Mouse (Mus musculus) limb, embryonic 12.5 days (tissue): Measurements from ENCODE around the gene Mthfsd. TPM values are rescaled to one million over a fixed set of nuclear protein-coding genes. Genes with fewer than 3 reads are reported as not detected.
A peak's percentile ranks its signal among the peaks of the same experiment; 100 is the strongest.

ENCODE experiments used
- ATAC-seq: fragments of 200-750 bp; cut with Nextera tagmentation; 2 replicates; pipeline ENCODE4 v1.8.0; 2017; ENCODE audit warnings: low read depth, moderate TSS enrichment; ENCODE audit not compliant: insufficient number of reproducible peaks, insufficient read depth, low FRiP score, low TSS enrichment
- H3K27ac ChIP-seq: fragments of 300-500 bp; sonication (generic); 2 replicates; pipeline ENCODE4 v1.5.1; 2016; ENCODE audit warnings: mild to moderate bottlenecking, moderate library complexity
- H3K27me3 ChIP-seq: fragments of 300-500 bp; sonication (generic); 2 replicates; pipeline ENCODE4 v1.6.1; 2016; ENCODE audit warnings: mild to moderate bottlenecking, moderate library complexity
- H3K36me3 ChIP-seq: fragments of 300-500 bp; sonication (generic); 2 replicates; pipeline ENCODE4 v1.6.1; 2016; ENCODE audit warnings: mild to moderate bottlenecking, moderate library complexity
- H3K4me1 ChIP-seq: fragments of 300-500 bp; sonication (generic); replicated peaks from 2 replicates; pipeline ENCODE4 v1.6.1; 2016
- H3K4me2 ChIP-seq: fragments of 300-500 bp; sonication (generic); 2 replicates; pipeline ENCODE4 v1.6.1; 2016; ENCODE audit warnings: mild to moderate bottlenecking, moderate library complexity
- H3K4me3 ChIP-seq: fragments of 300-500 bp; sonication (generic); replicated peaks from 2 replicates; pipeline ENCODE4 v1.5.1; 2016; ENCODE audit warnings: mild to moderate bottlenecking
- H3K9ac ChIP-seq: fragments of 300-500 bp; sonication (generic); replicated peaks from 2 replicates; pipeline ENCODE4 v1.6.1; 2016; ENCODE audit warnings: mild to moderate bottlenecking, moderate library complexity
- H3K9me3 ChIP-seq: fragments of 300-500 bp; sonication (generic); 2 replicates; pipeline ENCODE4 v1.6.1; 2016; ENCODE audit warnings: mild to moderate bottlenecking, moderate library complexity
- WGBS: fragments of 180-500 bp; shearing (Covaris S2); methylation state at CpG from one replicate; pipeline ENCODE4 v1.1.7; 2016; 5-methylcytosine and 5-hydroxymethylcytosine counted together
- polyA plus RNA-seq: library from polyadenylated mRNA; unstranded; fragments of >200 nt; fragmentation: Nextera tagmentation; extraction: Ambion mirVana; gene quantifications from 2 replicates; pipeline ENCODE4 v1.2.1, GENCODE M21; 2016

The Mthfsd gene
- polyA plus RNA-seq, 1 experiment from 2014 or later: 71.7 TPM

GRCm38 (mm10) chr8:121121704-121122103 is 13.5 kb upstream of the Mthfsd start:
- Histone ChIP-seq H3K4me3 (no peak overlapping the region), H3K9ac (no peak overlapping the region), H3K27me3 (peaks cover 97% of the 10 kb centered on the region), H3K4me2 (no peak overlapping the region), H3K4me1 (peaks cover 45% of the 10 kb centered on the region), H3K36me3 (0 out of 2 replicates have a peak, but pooled peaks cover 7% of the 10 kb centered on the region), H3K27ac (no peak overlapping the region), H3K9me3 (no peaks in the 10 kb centered on the region)
- WGBS: 28% methylated on average over 8 of the region's 8 CpGs
- no peak for ATAC-seq

DNA sequence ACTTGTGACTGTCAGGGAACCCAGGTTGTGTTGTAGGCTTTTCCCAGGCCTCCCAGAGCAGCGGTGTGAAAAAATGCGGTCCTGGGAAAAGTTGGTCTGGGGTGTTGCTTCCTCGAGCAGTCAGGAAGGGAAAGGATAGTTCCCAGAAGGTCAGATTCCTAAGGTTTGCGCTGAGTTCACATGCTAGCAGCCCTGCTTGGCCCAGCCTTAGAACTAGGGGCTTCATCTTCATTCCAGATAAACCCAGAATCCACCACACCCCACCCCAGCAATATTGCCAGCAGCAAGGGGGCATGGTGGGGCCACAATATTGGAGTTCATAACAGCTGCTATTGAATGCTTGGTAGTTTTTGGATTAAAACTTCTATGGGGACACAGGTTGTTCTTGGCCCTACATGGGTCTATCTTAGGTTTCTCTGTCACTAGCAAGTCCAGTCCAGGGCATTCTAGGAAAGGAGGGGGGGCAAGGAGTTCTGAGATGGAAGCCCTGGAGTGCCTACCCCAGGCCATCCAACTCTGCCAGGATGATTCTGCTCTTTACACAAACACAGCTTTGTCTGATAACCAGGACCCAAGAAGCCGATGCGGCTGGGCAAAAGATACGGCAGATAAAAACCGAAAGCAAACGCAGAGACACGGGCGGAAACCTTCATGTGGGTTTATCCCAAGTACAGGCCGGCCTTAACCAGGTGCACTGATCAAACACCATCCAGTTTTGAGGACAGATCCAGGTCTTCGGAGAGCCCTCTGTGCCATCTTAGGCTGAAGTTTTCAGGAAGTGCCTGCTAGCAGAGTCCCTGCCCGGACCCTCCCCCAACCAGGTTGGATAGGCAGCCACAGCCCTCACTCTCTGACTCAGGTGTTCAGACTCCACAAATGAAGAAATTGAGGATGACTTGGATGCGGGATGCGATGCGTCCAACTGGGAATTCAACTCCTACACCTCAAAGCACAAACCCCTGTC is 12.5 kb upstream of the Mthfsd start:
- peak overlapping the region; percentile 62 for H3K4me3 ChIP-seq
- 0 out of 2 replicates have a peak overlapping the region, but pooled peaks have one; percentile 18 for H3K9ac ChIP-seq
- 15% methylated on average over 17 of the region's 17 CpGs for WGBS

DNA sequence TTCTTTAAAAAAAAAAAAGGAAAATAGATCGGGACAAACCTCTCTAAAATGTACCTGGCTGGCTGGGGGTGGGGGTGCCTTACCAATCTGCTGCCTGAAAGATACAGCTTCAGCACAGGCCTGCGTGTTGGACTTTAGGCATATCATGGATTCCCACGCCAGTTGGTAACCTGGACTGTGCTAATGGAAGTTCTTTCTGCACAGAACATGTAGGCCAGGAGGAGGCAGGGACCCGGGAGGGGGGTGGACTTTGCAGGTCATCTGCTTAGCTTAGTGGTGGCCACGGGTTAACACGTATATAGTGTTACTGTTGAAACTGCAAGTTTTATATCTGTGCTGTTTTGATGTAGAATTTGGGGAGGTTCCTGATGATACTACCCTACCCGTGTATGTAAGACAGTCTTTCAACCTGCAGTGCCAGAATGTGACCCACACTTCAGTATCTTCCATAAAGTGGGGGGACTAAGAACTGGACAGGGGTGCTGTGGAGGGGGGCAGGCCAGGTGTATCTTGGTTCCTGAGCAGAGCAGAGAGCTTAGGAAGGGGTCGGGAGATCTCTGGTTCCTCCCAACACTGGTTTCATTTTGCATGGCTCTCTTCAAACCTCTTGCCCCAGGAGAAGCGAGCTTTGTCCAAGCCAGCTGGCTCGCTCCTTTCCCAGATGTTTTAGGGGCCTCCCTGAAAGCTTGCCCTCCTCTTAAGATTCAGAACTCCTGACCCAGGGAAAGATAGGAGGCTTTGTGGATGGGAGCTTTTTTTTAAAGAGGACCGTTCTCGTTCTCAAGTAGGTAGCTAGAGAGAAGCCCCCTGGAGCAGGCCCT is 11.7 kb upstream of the Mthfsd start:
- Histone ChIP-seq H3K36me3 (0 out of 2 replicates have a peak, but pooled peaks cover 7% of the 10 kb centered on the region), H3K4me1 (peaks cover 39% of the 10 kb centered on the region), H3K27ac (no peak overlapping the region), H3K9me3 (no peaks in the 10 kb centered on the region), H3K27me3 (peaks cover 93% of the 10 kb centered on the region), H3K4me2 (peak overlapping the region; percentile 91), H3K9ac (no peak overlapping the region), H3K4me3 (peak overlapping the region; percentile 62)
- ATAC-seq: no peak
- 4% methylated on average over 12 of the region's 12 CpGs for WGBS

More for the DNA sequence above, 12.5 kb upstream of the Mthfsd start:
- Histone ChIP-seq H3K4me1 (peaks cover 41% of the 10 kb centered on the region), H3K27me3 (peaks cover 94% of the 10 kb centered on the region), H3K4me2 (peak overlapping the region; percentile 91), H3K36me3 (0 out of 2 replicates have a peak, but pooled peaks cover 7% of the 10 kb centered on the region), H3K27ac (no peak overlapping the region), H3K9me3 (no peaks in the 10 kb centered on the region)
- no peak for ATAC-seq

DNA sequence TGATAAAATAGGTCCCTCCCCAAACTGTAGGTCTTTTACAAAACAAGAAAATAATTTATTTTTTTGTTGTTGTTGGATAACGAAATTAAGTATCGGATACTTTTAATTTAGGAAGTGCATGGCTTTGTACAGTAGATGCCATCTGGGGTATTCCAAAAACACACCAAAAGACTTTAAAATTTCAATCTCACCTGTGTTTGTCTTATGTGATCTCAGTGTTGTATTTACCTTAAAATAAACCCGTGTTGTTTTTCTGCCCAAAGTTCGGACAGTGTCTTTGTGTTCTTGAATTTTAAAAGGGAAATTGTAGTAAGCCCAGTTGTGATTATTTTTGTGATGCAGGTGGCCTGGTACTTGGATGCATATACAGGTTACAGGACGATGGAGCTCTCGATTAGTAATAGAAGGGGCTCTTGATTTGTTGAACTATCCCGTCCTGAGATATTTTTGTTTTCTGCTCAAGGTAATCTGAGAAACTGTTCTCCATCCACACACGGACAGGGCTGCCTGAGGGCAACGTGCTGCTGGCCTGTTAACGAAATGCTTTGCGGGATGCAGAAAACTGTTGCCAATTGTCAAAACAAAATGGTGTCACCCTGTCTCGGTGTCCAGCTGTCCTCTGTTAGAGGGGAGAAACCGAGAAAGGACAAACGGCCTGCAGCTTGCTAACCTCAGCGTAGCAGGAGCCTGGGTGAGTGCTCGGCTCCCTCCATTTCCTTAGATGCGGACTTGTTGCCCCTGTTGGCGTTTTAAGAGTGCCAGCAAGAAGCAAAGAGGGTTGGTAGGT is 10.6 kb upstream of the Mthfsd start:
- H3K4me3 ChIP-seq: peak overlapping the region; percentile 62
- WGBS: 2% methylated on average over 18 of the region's 18 CpGs
- H3K27ac ChIP-seq: no peak overlapping the region
- ATAC-seq: no peak
- H3K9me3 ChIP-seq: no peaks in the 10 kb centered on the region
- peaks cover 45% of the 10 kb centered on the region for H3K4me1 ChIP-seq
- H3K36me3 ChIP-seq: 0 out of 2 replicates have a peak, but pooled peaks cover 7% of the 10 kb centered on the region
- H3K4me2 ChIP-seq: peak overlapping the region; percentile 91
- H3K9ac ChIP-seq: peak overlapping the region; percentile 70; the same call in 1 of the 2 replicates
- peaks cover 93% of the 10 kb centered on the region for H3K27me3 ChIP-seq

GRCm38 (mm10) chr8:121117906-121118305 is 9.7 kb upstream of the Mthfsd start:
- peak overlapping the region; percentile 62 for H3K4me3 ChIP-seq
- H3K4me1 ChIP-seq: peaks cover 50% of the 10 kb centered on the region
- peaks cover 89% of the 10 kb centered on the region for H3K27me3 ChIP-seq
- H3K9ac ChIP-seq: peak overlapping the region; percentile 70
- H3K27ac ChIP-seq: no peak overlapping the region
- peak overlapping the region; percentile 91 for H3K4me2 ChIP-seq
- no peaks in the 10 kb centered on the region for H3K9me3 ChIP-seq
- no peak for ATAC-seq
- H3K36me3 ChIP-seq: 0 out of 2 replicates have a peak, but pooled peaks cover 7% of the 10 kb centered on the region
- WGBS: under 1% methylated on average over 28 of the region's 28 CpGs

- Histone ChIP-seq H3K27ac (no peak overlapping the region), H3K4me1 (peaks cover 50% of the 10 kb centered on the region), H3K27me3 (peaks cover 88% of the 10 kb centered on the region), H3K4me2 (peak overlapping the region; percentile 91), H3K36me3 (0 out of 2 replicates have a peak, but pooled peaks cover 7% of the 10 kb centered on the region), H3K9ac (peak overlapping the region; percentile 70), H3K4me3 (peak overlapping the region; percentile 62), H3K9me3 (no peaks in the 10 kb centered on the region)
- ATAC-seq: no peak
- under 1% methylated on average over 62 of the region's 62 CpGs for WGBS
Measured at GRCm38 (mm10) chr8:121117186-121117651, 9.0 kb upstream of the Mthfsd start.

GRCm38 (mm10) chr8:121116591-121117185 is 8.5 kb upstream of the Mthfsd start:
- under 1% methylated on average over 55 of the region's 55 CpGs for WGBS
- peak overlapping the region; percentile 91 for H3K4me2 ChIP-seq
- H3K36me3 ChIP-seq: 0 out of 2 replicates have a peak, but pooled peaks cover 5% of the 10 kb centered on the region
- H3K9ac ChIP-seq: peak overlapping the region; percentile 70
- peak overlapping the region; percentile 89 for H3K27ac ChIP-seq
- ATAC-seq: 0 out of 2 replicates have a peak, but pooled peaks have one; percentile 6
- H3K4me3 ChIP-seq: peak overlapping the region; percentile 62
- H3K4me1 ChIP-seq: peaks cover 50% of the 10 kb centered on the region
- H3K27me3 ChIP-seq: peaks cover 85% of the 10 kb centered on the region
- H3K9me3 ChIP-seq: no peaks in the 10 kb centered on the region

DNA sequence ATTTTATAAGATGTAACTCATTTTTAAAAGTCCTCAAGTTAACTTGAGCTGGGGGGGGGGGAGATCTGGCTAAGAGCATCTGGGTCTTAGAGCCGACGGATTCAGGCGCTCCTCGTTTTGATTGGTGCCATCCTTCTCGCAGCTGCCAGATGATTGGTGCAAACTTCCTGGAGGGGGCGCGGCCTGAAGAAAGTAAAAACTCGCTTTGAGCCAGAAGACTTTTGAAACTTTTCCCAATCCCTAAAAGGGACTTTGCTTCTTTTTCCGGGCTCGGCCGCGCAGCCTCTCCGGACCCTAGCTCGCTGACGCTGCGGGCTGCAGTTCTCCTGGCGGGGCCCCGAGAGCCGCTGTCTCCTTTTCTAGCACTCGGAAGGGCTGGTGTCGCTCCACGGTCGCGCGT is 7.8 kb upstream of the Mthfsd start, which contains the start of gene Foxc2:
Foxc2 (plus strand) TSS at position 224 of the 400 bp plus-strand sequence.
- Histone ChIP-seq H3K27me3 (peaks cover 85% of the 10 kb centered on the region), H3K4me2 (peak within 1 kb of the TSS; percentile 91), H3K36me3 (no peaks in the 10 kb centered on the region), H3K4me3 (peak within 1 kb of the TSS; percentile 62), H3K4me1 (peaks cover 49% of the 10 kb centered on the region), H3K9me3 (no peaks in the 10 kb centered on the region), H3K9ac (peak within 1 kb of the TSS; percentile 70), H3K27ac (peak within 1 kb of the TSS; percentile 89)
- ATAC-seq: no peak
- WGBS: under 1% methylated on average over 24 of the region's 25 CpGs

DNA sequence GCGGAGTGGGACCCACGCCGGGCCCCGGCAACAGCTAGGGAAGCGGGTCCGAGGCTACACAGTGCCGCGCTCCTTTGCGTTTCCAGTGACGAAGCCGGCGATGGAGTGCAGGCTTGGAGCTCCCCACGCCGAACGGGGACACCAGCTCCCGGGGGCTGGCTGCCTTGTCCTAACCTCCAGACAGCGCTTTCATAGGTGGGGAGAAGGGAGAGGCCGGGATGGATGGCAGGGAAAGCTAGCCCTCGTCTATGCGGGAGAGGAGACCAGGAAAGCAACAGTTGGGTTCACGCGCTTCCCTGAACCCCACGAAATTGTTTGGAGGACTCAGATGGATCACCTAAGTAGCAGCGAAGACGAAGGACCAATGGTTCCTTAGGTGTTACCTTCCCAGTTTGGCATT is 6.9 kb upstream of the Mthfsd start:
- H3K9ac ChIP-seq: peak overlapping the region; percentile 31; the same call in 1 of the 2 replicates
- no peak for ATAC-seq
- WGBS: under 1% methylated on average over 25 of the region's 25 CpGs
- peak overlapping the region; percentile 27 for H3K4me3 ChIP-seq
- peaks cover 41% of the 10 kb centered on the region for H3K4me1 ChIP-seq
- peaks cover 83% of the 10 kb centered on the region for H3K27me3 ChIP-seq
- no peaks in the 10 kb centered on the region for H3K36me3 ChIP-seq
- H3K27ac ChIP-seq: no peak overlapping the region
- H3K9me3 ChIP-seq: no peaks in the 10 kb centered on the region
- peak overlapping the region; percentile 49 for H3K4me2 ChIP-seq

DNA sequence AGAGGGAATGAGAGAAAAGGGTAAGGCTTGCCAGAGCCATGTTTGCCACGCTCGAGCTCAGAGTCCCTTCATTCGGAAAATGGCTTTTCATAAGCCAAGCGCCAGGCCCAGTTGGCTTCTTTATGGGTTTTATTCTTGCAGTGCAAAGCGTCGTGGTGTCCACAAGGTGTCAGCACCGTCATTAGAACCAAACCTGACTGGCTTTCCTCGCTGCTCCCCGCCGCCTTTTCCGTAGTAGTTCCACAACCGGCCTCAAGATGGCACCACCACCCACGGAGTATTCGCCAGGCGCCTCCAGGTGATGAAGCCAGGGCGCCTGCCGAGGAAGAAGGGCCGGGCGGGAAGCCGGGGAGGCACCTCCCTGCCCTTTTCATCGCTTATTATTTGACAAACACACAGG is 5.1 kb upstream of the Mthfsd start:
- no peak for ATAC-seq
- Histone ChIP-seq H3K4me3 (no peak overlapping the region), H3K27me3 (peaks cover 76% of the 10 kb centered on the region)

More for the DNA sequence above, 5.1 kb upstream of the Mthfsd start:
- Histone ChIP-seq H3K4me1 (peaks cover 44% of the 10 kb centered on the region), H3K36me3 (no peaks in the 10 kb centered on the region), H3K27ac (no peak overlapping the region), H3K4me2 (peak overlapping the region; percentile 49; the same call in 1 of the 2 replicates), H3K9me3 (no peaks in the 10 kb centered on the region), H3K9ac (no peak overlapping the region)
- 1% methylated on average over 21 of the region's 21 CpGs for WGBS
